Mouse (Mus musculus): ENCODE results near the gene Chd2.
"Not testable (repeated sequence)": the region's sequence is repeated elsewhere in the genome, so short reads cannot be mapped to it uniquely, and the experiment has no call there.

Chd2 gene

DNA sequence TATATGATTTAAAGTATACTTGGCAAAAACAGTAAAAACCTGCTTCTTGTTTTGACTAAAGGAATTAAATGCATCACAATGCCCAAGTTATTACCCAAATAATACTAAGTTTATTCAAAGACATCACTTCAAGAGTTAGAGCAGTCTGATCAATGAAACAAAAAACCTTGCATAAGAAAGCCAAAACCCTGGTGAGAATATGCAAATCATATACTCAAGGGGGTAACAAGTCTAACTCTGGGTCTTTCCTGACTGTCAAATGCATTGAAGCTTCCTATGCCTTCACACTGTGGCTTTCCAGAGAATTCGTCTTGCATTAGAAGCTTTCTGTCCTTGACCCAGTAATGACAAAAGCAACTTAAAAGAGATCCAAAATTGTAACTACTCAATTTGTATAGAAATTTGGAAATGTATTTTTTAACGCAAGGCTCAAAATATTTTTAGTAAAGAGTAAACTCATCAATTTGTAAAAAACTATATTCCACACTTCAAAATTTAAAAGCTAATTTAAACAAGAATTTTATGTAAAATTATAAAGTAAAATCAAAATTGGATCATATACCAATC is 2.4 kb downstream of the Chd2 start:
- no peak for DNase-seq (ENCODE audit: low spot score)

DNA sequence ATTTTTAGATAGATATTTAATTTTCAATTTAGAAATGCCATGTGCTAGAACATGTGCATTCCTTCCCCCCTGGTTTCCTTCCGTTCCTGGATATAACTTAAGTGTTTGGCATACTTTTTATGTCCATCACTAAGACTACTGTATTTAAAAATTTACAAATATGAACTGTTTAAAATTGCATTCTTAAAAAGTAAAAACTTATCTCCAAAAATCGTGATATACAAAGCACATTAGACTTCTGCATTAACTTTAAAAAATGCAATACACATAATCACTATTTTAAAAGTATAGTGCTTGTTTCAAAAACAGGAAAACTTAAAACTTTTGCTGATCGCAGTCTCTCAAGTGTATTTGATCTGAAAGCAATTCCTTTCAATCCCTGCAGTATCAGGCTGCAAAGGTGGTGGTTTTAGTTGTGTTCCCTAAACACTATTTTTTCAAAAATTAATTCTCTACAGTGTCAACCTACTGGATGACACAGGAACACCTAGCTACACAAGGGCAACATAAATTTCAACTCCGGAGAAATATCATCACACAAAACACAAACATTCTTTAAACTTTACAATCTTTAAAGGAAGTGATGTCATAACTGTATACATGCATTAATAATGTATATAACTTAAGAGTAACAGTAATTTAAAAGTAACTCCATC is 3.1 kb downstream of the Chd2 start:
- no peak for DNase-seq (ENCODE audit: low spot score)

DNA sequence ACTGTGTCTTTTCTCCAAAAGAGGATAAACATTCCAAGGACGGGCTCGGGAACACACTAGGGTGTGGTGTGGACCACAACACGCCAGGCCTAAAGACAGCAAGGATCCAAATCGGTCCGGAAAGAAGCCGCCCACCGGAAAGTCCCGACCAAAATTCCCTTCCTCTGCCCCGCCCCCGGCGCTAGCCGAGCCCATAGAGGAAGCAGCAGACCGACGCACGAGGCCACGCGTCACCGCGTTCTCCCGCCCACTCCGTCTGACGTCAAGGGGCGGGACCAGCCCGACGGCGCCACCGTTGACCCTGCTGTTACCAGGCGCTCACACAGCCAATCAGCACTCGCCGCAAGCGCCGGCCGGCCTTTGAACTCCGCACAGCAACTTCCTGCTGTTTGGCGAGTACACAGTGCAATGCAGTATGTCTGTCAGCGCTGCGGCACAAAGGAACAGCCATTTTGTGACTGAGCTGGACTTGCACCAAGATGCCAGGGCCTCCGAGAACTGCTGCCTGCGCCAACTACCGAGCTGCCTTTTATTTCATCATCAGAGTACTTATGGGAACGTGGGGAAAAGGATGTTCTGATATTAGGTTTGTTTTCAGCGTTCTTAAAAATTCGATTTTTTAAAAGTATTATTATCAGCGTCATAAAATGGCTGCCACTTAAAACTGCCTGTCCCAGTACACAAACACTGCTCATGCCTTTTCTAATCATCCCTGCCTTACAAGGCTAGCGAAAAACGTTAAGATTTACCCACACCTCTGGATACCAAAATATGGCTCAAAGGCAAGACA is 3.8 kb downstream of the Chd2 start:
- DNase-seq (ENCODE audit: low spot score) = peak; percentile 100

DNA sequence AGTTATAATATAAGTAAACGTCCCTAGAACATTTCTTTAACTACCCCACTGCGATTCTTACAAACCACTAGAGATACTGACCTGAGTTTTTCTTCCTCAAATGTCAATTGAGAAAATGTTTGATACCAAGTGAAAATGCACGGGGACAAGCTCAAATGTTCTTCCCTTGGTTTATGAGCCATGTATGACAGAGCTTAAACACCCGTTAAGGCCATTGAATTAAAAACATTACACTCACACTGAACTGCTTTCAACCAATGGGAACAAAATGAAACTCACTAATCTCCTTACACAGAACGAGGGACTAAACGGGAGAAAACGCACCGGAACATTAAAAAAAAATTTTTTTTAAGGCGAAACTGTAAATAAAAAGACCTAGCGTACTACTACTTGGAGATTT is 4.4 kb downstream of the Chd2 start:
- DNase-seq (ENCODE audit: low spot score) = no peak

DNA sequence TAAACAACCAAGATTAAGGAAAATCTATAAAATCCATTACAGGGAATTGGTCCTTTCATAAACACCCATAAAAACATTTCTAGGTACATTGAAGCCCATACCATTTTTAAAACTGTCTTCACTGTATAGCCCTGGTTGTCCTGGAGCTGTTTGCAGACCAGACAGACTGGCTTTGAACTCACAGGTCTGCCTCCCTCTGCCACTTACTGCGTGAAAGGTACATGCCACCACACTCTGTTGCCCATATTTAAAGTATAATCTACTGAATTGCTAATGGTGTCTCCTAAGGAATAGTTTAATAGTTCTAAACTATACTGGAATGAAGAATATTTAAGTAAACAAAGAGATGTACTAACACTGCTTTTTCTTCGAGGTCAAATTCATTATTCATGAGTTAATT is 5.1 kb downstream of the Chd2 start:
- DNase-seq (ENCODE audit: low spot score) = no peak

DNA sequence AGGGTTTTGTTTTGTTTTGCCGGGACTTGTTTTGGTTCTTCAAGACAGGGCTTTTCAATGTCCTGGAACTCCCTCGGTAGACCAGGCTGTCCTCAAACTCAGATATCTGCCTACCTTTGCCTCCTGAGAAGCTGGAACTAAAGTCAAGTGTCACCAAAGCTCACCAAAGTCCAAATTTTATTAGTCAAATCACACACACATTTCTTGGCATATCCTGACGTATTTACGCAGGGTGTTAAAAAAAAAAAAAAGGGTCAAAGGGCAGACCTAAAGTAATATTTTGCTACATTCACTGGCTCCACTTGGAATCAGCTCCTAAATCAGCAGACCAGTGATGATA is 5.8 kb downstream of the Chd2 start:
- DNase-seq (ENCODE audit: low spot score) = no peak

DNA sequence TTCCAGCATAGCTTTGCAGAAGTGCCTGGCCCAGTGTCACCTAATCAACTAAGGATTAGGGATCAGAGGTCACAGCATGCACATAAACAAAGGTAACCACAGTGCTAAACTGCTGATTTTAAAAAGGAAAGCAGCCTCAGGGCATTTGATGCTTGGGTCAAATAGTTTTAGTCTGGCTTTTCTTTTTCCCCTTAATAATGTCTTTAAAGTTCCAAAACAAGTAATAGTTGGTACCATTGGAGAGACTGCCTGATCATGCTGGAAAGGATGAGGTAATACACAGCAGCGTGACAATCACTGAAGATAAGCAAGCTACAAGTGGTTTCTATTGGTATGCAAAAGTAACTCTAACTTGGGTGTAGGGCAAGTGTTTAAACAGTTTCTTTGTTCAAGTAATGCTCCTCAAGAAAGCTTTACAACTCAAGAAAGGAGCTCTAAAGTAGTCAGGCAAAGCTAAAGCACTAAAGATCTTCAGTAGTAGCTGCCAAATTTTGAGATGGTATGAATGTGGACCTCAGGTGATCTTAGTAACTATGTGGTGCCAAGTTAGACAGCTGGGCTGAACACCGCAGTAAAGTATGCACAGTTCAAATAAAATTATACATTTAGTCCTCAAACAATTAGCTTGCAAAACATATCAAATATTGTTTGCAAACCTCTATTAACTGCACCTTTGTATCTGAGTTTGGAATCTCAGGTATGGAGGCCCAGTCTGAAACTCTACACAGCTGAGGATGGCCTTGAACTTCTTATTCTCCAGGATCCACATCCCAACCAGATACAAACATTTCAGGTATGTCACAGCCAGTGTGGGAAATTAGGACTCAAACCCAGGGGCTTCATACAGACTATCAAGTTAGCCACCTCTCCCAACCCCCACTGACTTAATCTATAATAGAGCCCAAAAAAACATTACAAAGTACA is 6.4 kb downstream of the Chd2 start:
- DNase-seq (ENCODE audit: low spot score) = no peak

DNA sequence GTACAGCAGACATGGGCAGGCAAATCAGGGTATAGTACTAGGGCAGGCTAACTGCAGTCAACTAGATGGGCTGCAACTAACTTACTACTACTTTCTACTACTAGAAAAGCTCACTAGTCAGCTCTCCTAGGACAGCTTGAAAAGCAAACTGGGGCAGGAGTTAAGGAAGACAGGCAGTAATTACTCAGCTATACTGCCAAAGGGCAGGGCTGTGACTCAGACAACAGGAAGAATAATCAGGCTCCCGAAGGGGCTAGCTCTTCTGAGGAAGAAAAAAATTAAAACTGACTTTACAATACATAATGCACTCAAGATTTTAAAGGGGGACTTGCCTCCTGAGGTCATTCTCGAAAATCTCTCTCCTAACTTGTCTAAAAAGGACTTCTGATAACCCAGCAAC is 8.2 kb downstream of the Chd2 start:
- no peak for DNase-seq (ENCODE audit: low spot score)

DNA sequence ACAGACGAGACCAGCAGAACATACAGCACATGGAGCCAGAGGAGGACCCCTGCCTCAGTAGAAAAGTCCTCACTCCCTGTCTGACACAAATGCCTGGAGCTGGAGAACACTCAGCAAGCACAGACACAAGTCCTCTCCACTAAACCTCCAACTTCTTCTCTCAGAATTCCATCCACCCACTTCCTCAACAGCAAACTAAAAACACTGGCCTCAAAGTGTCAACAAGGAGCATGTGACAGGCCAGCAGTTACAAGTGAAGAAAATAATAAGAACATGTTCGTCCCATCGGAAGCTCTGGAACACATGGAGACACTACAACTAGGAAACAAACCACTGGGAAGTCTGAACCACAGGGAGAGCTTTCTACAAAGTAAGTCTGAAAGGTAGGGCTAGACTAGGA is 8.7 kb downstream of the Chd2 start:
- DNase-seq (ENCODE audit: low spot score) = no peak

DNA sequence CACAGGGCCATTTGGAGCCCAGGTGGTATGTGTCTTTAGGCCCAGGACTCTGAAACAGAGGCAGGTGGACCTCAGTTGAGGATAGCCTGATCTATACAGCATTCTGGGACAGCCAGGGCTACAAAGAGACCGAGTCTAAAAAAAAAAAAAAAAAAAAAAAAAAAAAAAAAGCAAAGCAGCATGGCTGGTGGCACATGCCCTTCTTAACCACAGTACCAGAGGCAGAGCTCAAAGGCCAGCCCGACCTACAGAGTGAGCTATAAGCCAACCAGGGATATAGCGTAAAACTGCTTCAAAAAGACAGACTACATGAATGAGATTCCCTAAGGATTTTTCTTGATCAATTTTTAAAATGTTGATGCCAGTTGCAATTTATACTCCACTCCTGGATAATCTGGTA is 9.5 kb downstream of the Chd2 start:
- no peak for DNase-seq (ENCODE audit: low spot score)

DNA sequence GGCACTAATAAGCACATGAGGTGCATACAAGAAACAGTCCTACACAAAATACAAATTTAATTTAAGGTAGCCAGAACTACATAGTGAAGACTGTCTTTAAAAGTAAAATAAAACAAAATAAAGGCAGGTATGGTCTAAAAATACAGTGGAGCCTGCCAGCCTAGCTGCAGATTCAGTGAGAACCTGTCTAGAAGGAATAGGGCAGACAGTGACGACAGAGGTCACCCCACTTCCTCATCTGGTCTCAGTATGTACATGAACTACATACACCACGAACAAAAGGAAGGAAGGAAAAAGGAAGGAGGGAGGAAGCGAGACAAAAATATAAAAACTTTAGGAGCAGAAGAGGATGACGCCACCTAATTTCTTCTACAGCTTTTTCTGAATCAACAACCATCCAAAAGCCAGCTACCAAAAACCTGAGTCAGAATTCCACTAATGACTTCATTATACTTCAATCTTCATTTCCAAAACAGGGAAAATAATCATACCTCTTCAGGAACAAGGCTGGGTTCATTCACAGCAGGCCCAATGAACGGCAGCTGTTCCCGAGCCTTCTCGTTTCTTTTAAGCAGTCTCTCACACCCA is 10.0 kb downstream of the Chd2 start:
- no peak for DNase-seq (ENCODE audit: low spot score)

DNA sequence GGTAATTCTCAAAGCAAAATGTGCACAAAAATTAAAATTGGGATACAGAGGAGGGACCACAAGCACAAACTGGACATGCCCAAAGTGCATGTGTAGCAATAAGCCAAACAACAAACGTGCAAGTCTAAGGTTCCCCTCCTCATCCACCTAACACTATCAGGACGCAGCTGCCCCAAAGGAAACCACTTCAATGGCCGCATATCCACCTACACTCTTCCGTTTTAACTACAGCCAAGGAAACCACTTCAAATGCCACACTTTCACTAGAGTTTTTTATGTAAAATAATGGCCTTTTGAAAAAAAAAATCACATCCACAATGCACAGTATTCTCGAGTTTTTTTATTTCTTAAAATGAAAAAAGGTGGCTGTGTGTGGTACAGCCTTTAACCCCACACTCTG is 10.8 kb downstream of the Chd2 start:
- no peak for DNase-seq (ENCODE audit: low spot score)

DNA sequence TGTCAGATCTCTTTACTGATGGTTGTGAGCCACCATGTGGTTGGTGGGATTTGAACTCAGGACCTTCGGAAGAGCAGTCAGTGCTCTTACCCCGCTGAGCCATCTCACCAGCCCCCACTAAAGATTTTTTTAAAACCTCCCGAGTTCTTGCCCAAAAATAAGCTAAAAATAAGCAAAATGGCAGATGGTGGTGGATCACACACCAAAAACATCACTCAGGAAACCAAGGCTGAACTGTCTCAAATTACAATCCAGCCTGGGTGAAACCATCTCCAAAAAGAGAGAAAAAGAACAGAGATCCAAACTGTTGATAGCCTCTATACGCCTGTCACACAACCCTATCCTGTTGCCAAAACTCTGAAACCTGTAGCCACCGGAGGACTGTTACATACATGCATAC is 11.5 kb downstream of the Chd2 start:
- DNase-seq (ENCODE audit: low spot score) = no peak

DNA sequence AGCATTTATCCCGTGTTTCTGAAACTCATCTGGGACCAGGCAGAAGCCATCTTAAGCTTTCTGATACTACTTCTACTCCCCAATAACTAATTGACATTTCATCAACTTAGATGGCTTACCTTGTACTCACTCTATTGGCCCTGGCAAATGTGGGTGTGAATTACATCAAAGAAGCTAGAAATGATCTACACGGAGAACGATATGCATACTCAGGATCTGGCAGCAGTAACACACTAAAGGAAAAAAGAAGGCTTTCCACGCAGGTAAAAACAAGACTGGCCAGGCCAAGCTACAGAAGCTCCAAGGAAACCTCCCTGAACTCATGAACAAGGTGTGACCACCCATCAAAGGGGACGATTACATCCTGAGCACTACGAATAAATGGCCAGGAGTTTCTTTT is 12.4 kb downstream of the Chd2 start:
- DNase-seq (ENCODE audit: low spot score) = no peak

DNA sequence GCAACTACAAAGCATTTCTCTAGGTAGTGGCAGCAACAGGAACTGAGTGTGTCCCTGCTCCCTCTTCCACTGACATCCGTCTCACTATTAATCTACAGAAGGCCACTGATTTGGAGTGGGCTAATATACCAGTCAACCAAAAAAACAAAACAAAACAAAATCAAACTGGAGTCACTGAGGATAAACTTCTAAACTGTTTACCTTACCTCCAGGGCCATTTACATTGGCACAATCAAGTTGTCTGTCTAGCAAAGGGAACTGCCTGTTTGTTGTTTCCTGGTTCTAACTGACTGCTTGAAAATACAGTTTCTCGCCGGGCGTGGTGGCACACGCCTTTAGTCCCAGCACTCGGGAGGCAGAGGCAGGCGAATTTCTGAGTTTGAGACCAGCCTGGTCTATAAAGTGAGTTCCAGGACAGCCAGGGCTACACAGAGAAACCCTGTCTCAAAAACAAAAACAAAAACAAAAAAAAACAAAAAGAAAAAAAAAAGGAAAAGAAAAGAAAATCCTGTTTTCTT is 13.2 kb downstream of the Chd2 start:
- not testable (repeated sequence) for DNase-seq (ENCODE audit: low spot score)

DNA sequence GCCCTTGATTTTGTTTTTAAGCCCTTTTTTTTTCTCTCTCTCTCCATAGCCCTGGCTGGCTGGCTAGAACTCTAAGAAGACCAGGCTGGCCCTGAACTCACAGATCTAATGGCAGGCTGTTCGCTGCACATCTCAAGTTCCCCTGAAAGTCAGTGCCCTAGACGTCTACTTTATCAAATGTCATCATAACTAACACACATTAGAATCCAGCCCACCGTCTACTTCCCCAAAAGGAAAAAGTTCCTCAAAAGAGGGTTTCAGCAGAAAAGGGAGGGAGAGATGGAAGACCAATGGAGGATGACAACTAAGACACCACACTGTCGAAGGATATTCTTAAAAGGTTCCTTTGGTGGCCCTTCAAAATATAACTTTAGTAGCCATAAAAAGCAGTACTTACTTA is 14.4 kb downstream of the Chd2 start:
- DNase-seq (ENCODE audit: low spot score) = no peak

DNA sequence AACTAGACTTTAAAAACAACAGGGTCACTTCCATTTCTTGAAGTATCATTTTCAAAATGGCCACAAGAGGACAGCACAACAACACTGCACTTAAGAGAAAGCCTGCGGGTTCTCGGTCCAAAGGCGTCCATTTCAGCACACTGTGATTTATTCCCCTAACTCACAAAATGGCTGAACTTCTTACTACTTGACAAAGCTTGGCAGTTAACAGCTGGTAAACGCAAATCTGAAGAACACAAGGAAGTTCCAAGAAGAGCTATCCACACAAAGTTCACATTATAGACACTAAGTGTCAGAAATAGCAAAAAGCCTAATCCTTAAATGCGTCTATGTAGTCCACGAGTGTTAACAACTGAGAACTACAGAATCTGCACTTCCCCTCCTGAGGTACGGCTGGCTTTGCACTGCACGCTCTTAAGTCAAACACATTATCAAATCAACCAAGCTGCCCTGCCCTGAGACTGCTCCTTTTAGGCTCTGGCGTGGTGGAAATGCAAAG is 17.1 kb downstream of the Chd2 start:
- DNase-seq (ENCODE audit: low spot score) = no peak

DNA sequence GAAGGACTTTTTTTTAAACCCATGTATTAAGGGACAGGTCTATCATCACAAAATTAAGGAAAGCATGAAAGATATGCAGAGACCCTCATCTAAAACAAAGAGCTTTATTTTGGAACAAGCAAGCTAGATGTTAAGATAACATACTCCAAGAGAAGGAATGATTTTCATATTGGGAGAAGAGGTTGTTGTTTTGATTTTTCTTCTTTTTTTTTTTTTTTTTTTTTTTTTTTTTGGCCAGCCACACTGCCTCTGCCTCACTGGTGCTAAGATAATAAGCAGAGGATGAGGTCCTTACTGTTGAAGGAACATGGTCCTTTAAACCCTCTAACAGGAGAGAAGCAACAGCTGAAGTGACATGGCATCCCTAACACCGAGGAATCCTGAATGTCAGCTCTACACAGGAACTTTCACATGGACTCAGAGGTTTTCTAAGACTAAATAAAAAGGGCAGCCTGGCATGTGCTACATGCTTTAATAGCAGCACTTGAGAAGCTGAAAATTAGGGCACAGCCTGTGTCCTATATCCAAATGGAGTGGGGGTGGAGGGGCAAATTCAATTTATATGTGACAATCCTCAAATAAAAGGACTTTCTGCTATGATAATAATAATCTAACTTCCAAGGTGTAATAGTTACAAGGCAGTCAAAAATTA is 17.9 kb downstream of the Chd2 start:
- DNase-seq (ENCODE audit: low spot score) = no peak

DNA sequence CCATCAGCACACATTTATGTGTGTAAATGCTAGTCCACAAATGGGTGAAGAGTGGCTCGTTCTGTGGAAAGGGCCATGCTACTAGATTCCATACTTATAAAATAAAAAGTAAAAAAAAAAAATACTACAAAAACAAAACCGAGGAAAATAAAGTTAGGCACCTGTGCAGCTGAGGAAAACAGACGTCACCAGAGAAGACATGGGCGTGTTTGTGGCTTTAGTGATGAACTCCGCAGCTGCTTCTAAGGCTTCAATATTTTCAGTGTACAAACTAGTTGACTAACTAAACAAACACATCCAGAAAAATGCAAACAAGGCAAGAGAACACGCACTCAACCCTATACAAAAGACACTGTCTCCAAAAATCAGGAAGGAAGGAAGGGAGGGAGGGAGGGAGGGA is 18.4 kb downstream of the Chd2 start:
- DNase-seq (ENCODE audit: low spot score) = no peak

DNA sequence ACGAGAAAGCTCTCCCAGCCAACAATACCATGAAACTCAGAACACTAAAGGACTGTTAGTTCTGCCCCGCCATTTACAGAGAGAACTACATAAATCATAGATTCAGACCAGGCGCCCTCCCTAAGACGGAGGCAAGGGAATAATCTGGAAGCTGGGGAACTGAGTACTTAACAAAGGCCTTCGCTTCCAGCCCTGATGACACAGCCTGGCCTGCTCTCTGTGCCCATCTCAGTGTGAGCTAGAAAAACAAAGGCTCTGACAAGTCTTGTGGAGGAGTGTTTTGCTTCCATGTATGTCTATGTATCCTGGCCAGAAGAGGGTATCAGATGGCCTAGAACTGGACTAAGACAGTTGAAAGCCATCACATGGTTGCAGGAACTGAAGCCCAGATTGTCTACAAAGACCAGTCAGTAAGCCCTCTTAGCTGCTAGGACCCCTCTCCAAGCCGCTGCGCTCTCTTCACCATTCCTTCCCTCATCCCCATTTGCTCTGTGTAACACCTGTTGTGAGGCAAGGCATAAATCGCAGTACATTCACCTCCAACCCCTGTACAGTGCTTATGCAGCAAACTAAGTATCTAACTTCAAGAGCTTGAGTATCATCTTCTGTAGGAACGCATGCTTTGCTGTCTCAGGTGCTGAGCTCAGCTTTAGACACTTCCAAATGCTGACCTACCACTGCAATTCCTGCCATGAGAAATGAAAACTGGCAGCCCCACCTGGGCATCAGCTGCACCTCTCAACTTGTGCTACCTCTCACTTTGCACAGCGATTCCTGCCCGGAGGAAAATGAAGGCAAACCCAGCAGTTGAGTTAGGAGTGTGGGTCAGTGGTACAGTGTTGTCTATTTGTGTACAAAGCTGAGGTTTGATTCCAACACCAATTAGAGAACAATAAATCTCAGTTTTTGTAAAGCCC is 20.1 kb downstream of the Chd2 start:
- DNase-seq (ENCODE audit: low spot score) = no peak
